Mouse (Mus musculus) stomach, postnatal 0 days (tissue): ENCODE measurements around the gene Celf6. TPM values are rescaled to one million over a fixed set of nuclear protein-coding genes. Genes with fewer than 3 reads are reported as not detected.

Source experiments
- ATAC-seq: fragments of 200-750 bp; cut with Nextera tagmentation; 2 replicates; pipeline ENCODE4 v1.8.0; 2017; ENCODE audit not compliant: low FRiP score, low TSS enrichment
- DNase-seq: peaks from one replicate; pipeline ENCODE4 v3.0.0-alpha.2; 2016; ENCODE audit warnings: low spot score
- H3K27ac ChIP-seq: fragments of 300-500 bp; sonication (generic); replicated peaks from 2 replicates; pipeline ENCODE4 v1.5.1; 2014; ENCODE audit warnings: mild to moderate bottlenecking, control low read depth
- H3K27me3 ChIP-seq: fragments of 300-500 bp; sonication (generic); 2 replicates; pipeline ENCODE4 v1.6.1; 2014; ENCODE audit warnings: low read length; ENCODE audit not compliant: control insufficient read depth, insufficient read depth
- H3K36me3 ChIP-seq: fragments of 300-500 bp; sonication (generic); 2 replicates; pipeline ENCODE4 v1.6.1; 2014; ENCODE audit warnings: low read length, mixed read lengths; ENCODE audit not compliant: control insufficient read depth, insufficient read depth
- H3K4me1 ChIP-seq: fragments of 300-500 bp; sonication (generic); replicated peaks from 2 replicates; pipeline ENCODE4 v1.6.1; 2014; ENCODE audit warnings: antibody characterized with exemption; ENCODE audit not compliant: control insufficient read depth, insufficient read depth
- H3K4me2 ChIP-seq: fragments of 300-500 bp; sonication (generic); replicated peaks from 2 replicates; pipeline ENCODE4 v1.6.1; 2014; ENCODE audit warnings: low read depth, mild to moderate bottlenecking, control low read depth, moderate library complexity
- H3K4me3 ChIP-seq: fragments of 300-500 bp; sonication (generic); 2 replicates; pipeline ENCODE4 v1.5.1; 2014; ENCODE audit warnings: low read depth, low read length, control low read depth
- H3K9ac ChIP-seq: fragments of 300-500 bp; sonication (generic); 2 replicates; pipeline ENCODE4 v1.6.1; 2014; ENCODE audit warnings: mild to moderate bottlenecking, low read length, control low read depth, mixed read lengths
- H3K9me3 ChIP-seq: fragments of 300-500 bp; sonication (generic); 2 replicates; pipeline ENCODE4 v1.6.1; 2016; ENCODE audit warnings: low read length; ENCODE audit not compliant: control insufficient read depth
- CTCF ChIP-seq: IDR thresholded peaks from 2 replicates; pipeline ENCODE4 v1.5.1; 2016; ENCODE audit warnings: antibody characterized with exemption, low read depth, mild to moderate bottlenecking, moderate library complexity
- EP300 ChIP-seq: optimal IDR thresholded peaks from 2 replicates; pipeline ENCODE3; 2016; ENCODE audit warnings: antibody characterized with exemption
- WGBS: fragments of 180-500 bp; shearing (Covaris S2); extraction: QIAGEN DNeasy Blood & Tissue Kit; methylation state at CpG from one replicate; pipeline ENCODE4 v1.1.7; 2014; 5-methylcytosine and 5-hydroxymethylcytosine counted together
- polyA plus RNA-seq: library from polyadenylated mRNA; unstranded; fragments of >200 nt; fragmentation: Nextera tagmentation; extraction: Ambion mirVana; gene quantifications from 2 replicates; pipeline ENCODE4 v1.2.1, GENCODE M21; 2015

Gene Celf6
- polyA plus RNA-seq, 1 experiment from 2014 or later, result 4.5 TPM

GRCm38 (mm10) chr9:59653371-59653770 lies 75.7 kb downstream of the Celf6 start:
- Histone ChIP-seq H3K27me3 (no peaks in the 10 kb centered on the region), H3K4me1 (peaks cover 5% of the 10 kb centered on the region), H3K27ac (peak overlapping the region; percentile 63), H3K9ac (no peak overlapping the region), H3K4me2 (no peak overlapping the region), H3K9me3 (no peaks in the 10 kb centered on the region), H3K4me3 (no peak overlapping the region), H3K36me3 (peaks cover 4% of the 10 kb centered on the region; the same call in 1 of the 2 replicates)
- TF ChIP-seq EP300 (no peak), CTCF (no peak)
- ATAC-seq (no peak), DNase-seq (peak; percentile 69)
- WGBS, result 15% methylated on average over 3 of the region's 3 CpGs

- DNase-seq (no peak), ATAC-seq (no peak)
- Histone ChIP-seq H3K27me3 (no peaks in the 10 kb centered on the region), H3K4me3 (no peak overlapping the region), H3K9me3 (no peaks in the 10 kb centered on the region), H3K36me3 (peaks cover under 1% of the 10 kb centered on the region; the same call in 1 of the 2 replicates), H3K4me2 (no peak overlapping the region), H3K4me1 (peaks cover 12% of the 10 kb centered on the region), H3K9ac (no peak overlapping the region), H3K27ac (no peak overlapping the region)
- WGBS, result 79% methylated on average over 2 of the region's 2 CpGs
- TF ChIP-seq CTCF (no peak), EP300 (no peak)
Observed at GRCm38 (mm10) chr9:59654450-59654983, 76.8 kb downstream of the Celf6 start.

- H3K36me3 ChIP-seq, result no peaks in the 10 kb centered on the region
- no peaks in the 10 kb centered on the region for H3K9me3 ChIP-seq
- H3K4me3 ChIP-seq, result peak within 1 kb of the TSS; percentile 69
- no peaks in the 10 kb centered on the region for H3K27me3 ChIP-seq
- H3K27ac ChIP-seq, result peak within 1 kb of the TSS; percentile 94
- H3K9ac ChIP-seq, result peak within 1 kb of the TSS; percentile 71
- WGBS, result under 1% methylated on average over 45 of the region's 46 CpGs
- ATAC-seq (peak; percentile 93), DNase-seq (peak; percentile 98)
- no peak for TF ChIP-seq EP300
- TF ChIP-seq CTCF, result peak; percentile 51
- peaks cover 18% of the 10 kb centered on the region for H3K4me1 ChIP-seq
- H3K4me2 ChIP-seq, result peak within 1 kb of the TSS; percentile 70
Observed at GRCm38 (mm10) chr9:59655958-59656634, 78.4 kb downstream of the Celf6 start, which contains the start of gene Pkm. Gene Pkm (plus strand): TSS chr9:59656368.

Other genes starting within 250 kb of the Celf6 start
- gene Bbs4, start 224.4 kb upstream of the Celf6 start, polyA plus RNA-seq, result 6.2 and 6.7 TPM in 2 replicates
- 4.9 and 8.1 TPM in 2 replicates for gene Arih1, start 91.3 kb upstream of the Celf6 start, polyA plus RNA-seq
- 39.2 and 42.3 TPM in 2 replicates for gene Hexa, start 38.4 kb upstream of the Celf6 start, polyA plus RNA-seq
- gene Tmem202, start 38.1 kb upstream of the Celf6 start, polyA plus RNA-seq, result 0.25 and 0.59 TPM in 2 replicates
- gene Parp6, start 39.4 kb downstream of the Celf6 start, polyA plus RNA-seq, result 13.3 and 14.9 TPM in 2 replicates
- 472 and 500 TPM in 2 replicates for gene Pkm, start 78.5 kb downstream of the Celf6 start, polyA plus RNA-seq
- gene Gramd2, start 102.2 kb downstream of the Celf6 start, polyA plus RNA-seq, result 5.9 and 6.7 TPM in 2 replicates
- 4.2 and 4.3 TPM in 2 replicates for gene Senp8, start 172.8 kb downstream of the Celf6 start, polyA plus RNA-seq
- gene Myo9a, start 173.0 kb downstream of the Celf6 start, polyA plus RNA-seq, result 3.8 and 4.0 TPM in 2 replicates